Mouse (Mus musculus) heart, embryonic 14.5 days (tissue): Measurements from ENCODE around the gene Zgrf1. TPM values are rescaled to one million over a fixed set of nuclear protein-coding genes. Genes with fewer than 3 reads are reported as not detected.

Experiments
- ATAC-seq: fragments of 200-750 bp; cut with Nextera tagmentation; 2 replicates; pipeline ENCODE4 v1.8.0; 2017; ENCODE audit warnings: low read depth, moderate TSS enrichment; ENCODE audit not compliant: insufficient number of reproducible peaks, insufficient read depth, low FRiP score
- H3K27ac ChIP-seq, 2 experiments: fragments of 200-500 bp in 1 of 2; fragments of 300-500 bp in 1 of 2; sonication (generic) in 1 of 2; replicated peaks in 1 of 2; 2 replicates each; pipeline ENCODE4 v1.5.1; 2012 to 2014; ENCODE audit warnings: low read depth in 2 of 2, low read length in 2 of 2, control low read depth in 1 of 2, mild to moderate bottlenecking in 1 of 2, mixed read lengths in 1 of 2; ENCODE audit not compliant: control insufficient read depth in 1 of 2, insufficient read depth in 1 of 2
- H3K27me3 ChIP-seq: fragments of 300-500 bp; sonication (generic); 2 replicates; pipeline ENCODE4 v1.6.1; 2014; ENCODE audit warnings: mild to moderate bottlenecking, low read length, control low read depth; ENCODE audit not compliant: control insufficient read depth, insufficient read depth
- H3K36me3 ChIP-seq: fragments of 300-500 bp; sonication (generic); 2 replicates; pipeline ENCODE4 v1.6.1; 2014; ENCODE audit warnings: mild to moderate bottlenecking, control low read depth, low read length, mixed read lengths; ENCODE audit not compliant: control insufficient read depth, insufficient read depth
- H3K4me1 ChIP-seq, 2 experiments: fragments of 200-500 bp in 1 of 2; fragments of 300-500 bp in 1 of 2; sonication (generic) in 1 of 2; 2 replicates each; pipeline ENCODE4 v1.6.1; 2012 to 2014; ENCODE audit warnings: low read length in 2 of 2, control low read depth in 1 of 2, mixed read lengths in 1 of 2; ENCODE audit not compliant: control insufficient read depth in 2 of 2, insufficient read depth in 2 of 2
- H3K4me2 ChIP-seq: fragments of 300-500 bp; sonication (generic); 2 replicates; pipeline ENCODE4 v1.6.1; 2014; ENCODE audit warnings: mild to moderate bottlenecking, low read length
- H3K4me3 ChIP-seq, 2 experiments: fragments of 200-500 bp in 1 of 2; fragments of 300-500 bp in 1 of 2; sonication (generic) in 1 of 2; 2 replicates each; pipeline ENCODE4 v1.5.1; 2012 to 2014; ENCODE audit warnings: low read length in 2 of 2, mild to moderate bottlenecking in 2 of 2, control low read depth in 1 of 2, low read depth in 1 of 2, moderate library complexity in 1 of 2; ENCODE audit not compliant: control insufficient read depth in 1 of 2, insufficient read depth in 1 of 2
- H3K9ac ChIP-seq: fragments of 300-500 bp; sonication (generic); 2 replicates; pipeline ENCODE4 v1.6.1; 2014; ENCODE audit warnings: mild to moderate bottlenecking, low read length
- H3K9me3 ChIP-seq: fragments of 300-500 bp; sonication (generic); 2 replicates; pipeline ENCODE4 v1.6.1; 2016; ENCODE audit warnings: low read length, control low read depth; ENCODE audit not compliant: control insufficient read depth
- WGBS: fragments of 180-500 bp; shearing (Covaris S2); extraction: QIAGEN DNeasy Blood & Tissue Kit; methylation state at CpG from one replicate; pipeline ENCODE4 v1.1.7; 2014; 5-methylcytosine and 5-hydroxymethylcytosine counted together
- microRNA counts: library from miRNA; unstranded; fragments of <30 nt; microRNA quantifications from one replicate; lab custom pipeline; 2016
- microRNA-seq: library from miRNA; unstranded; fragments of <30 nt; microRNA quantifications from one replicate; pipeline ENCODE4, GENCODE M21; 2016
- polyA plus RNA-seq: library from polyadenylated mRNA; unstranded; fragments of >200 nt; fragmentation: Nextera tagmentation; extraction: Ambion mirVana; gene quantifications from 2 replicates; pipeline ENCODE4 v1.2.1, GENCODE M21; 2014

Zgrf1 gene
- polyA plus RNA-seq, 1 experiment from 2014 or later, result 8.8 TPM

- Histone ChIP-seq H3K4me3 (no peak overlapping the region), H3K27ac (no peak overlapping the region), H3K4me1 (0 out of 4 replicates have a peak, but pooled peaks cover 0 to 1% of the 10 kb centered on the region in 2 experiments), H3K9me3 (no peaks in the 10 kb centered on the region), H3K4me2 (no peak overlapping the region), H3K27me3 (peaks cover 57% of the 10 kb centered on the region), H3K9ac (no peak overlapping the region), H3K36me3 (no peaks in the 10 kb centered on the region)
- 53% methylated on average over 18 of the region's 18 CpGs for WGBS
- ATAC-seq, result no peak
These were observed 93.0 kb downstream of the Zgrf1 start for GRCm38 (mm10) chr3:127646156-127646825.

GRCm38 (mm10) chr3:127651742-127652653 lies 98.7 kb downstream of the Zgrf1 start:
- no peak for ATAC-seq
- 60% methylated on average over 7 of the region's 7 CpGs for WGBS
- no peak overlapping the region for H3K9ac ChIP-seq

GRCm38 (mm10) chr3:127660712-127661111 lies 107.4 kb downstream of the Zgrf1 start:
- Histone ChIP-seq H3K27ac (no peak overlapping the region), H3K4me2 (no peak overlapping the region), H3K9me3 (no peaks in the 10 kb centered on the region), H3K9ac (no peak overlapping the region), H3K27me3 (no peaks in the 10 kb centered on the region), H3K36me3 (no peaks in the 10 kb centered on the region), H3K4me1 (no peaks in the 10 kb centered on the region), H3K4me3 (no peak overlapping the region)
- ATAC-seq, result no peak
- 76% methylated on average over 7 of the region's 7 CpGs for WGBS

More at GRCm38 (mm10) chr3:127651742-127652653, 98.7 kb downstream of the Zgrf1 start:
- Histone ChIP-seq H3K9me3 (no peaks in the 10 kb centered on the region), H3K4me3 (no peak overlapping the region), H3K27ac (no peak overlapping the region), H3K27me3 (peaks cover under 1% of the 10 kb centered on the region; the same call in 1 of the 2 replicates), H3K36me3 (no peaks in the 10 kb centered on the region), H3K4me1 (no peaks in the 10 kb centered on the region), H3K4me2 (no peak overlapping the region)

GRCm38 (mm10) chr3:127661646-127662531 lies 108.6 kb downstream of the Zgrf1 start:
- WGBS, result 72% methylated on average over 22 of the region's 22 CpGs
- Histone ChIP-seq H3K4me3 (no peak overlapping the region), H3K4me2 (no peak overlapping the region), H3K4me1 (no peaks in the 10 kb centered on the region), H3K9ac (no peak overlapping the region; the same call in 1 of the 2 replicates), H3K27ac (no peak overlapping the region), H3K36me3 (no peaks in the 10 kb centered on the region), H3K9me3 (no peaks in the 10 kb centered on the region), H3K27me3 (no peaks in the 10 kb centered on the region)
- no peak for ATAC-seq

MicroRNA genes within 50 kb of the gene (microRNA counts, 519-probe panel; counts per million panel counts)
- microRNA mmu-miR-302a (lab: Ali Mortazavi, UCI), result 322 counts per million, percentile 70 among the panel's probes with 10 or more counts
- microRNA mmu-miR-302b (lab: Ali Mortazavi, UCI), result 322 counts per million, percentile 70 among the panel's probes with 10 or more counts
- microRNA mmu-miR-302c (lab: Ali Mortazavi, UCI), result 322 counts per million, percentile 70 among the panel's probes with 10 or more counts
- microRNA mmu-miR-302d (lab: Ali Mortazavi, UCI), result 322 counts per million, percentile 70 among the panel's probes with 10 or more counts
- microRNA mmu-miR-367 (lab: Ali Mortazavi, UCI), result 4,095 counts per million, percentile 76 among the panel's probes with 10 or more counts

Small RNA genes lying within 50 kb of the gene (microRNA-seq; reads per million reads assigned to microRNA genes)
- gene Mir302a, result 474 reads per million, percentile 73 among the genes with 10 or more reads in this experiment
- 251 reads per million, percentile 62 among the genes with 10 or more reads in this experiment for gene Mir302b
- 62.6 reads per million, percentile 45 among the genes with 10 or more reads in this experiment for gene Mir302c
- 415 reads per million, percentile 70 among the genes with 10 or more reads in this experiment for gene Mir302d
- not detected for gene Mir367

Other genes with a start within 250 kb of the Zgrf1 start
- gene Ank2, start 54.1 kb upstream of the Zgrf1 start, polyA plus RNA-seq, result 49.4 and 49.5 TPM in 2 replicates
- gene Larp7, start 140 bp upstream of the Zgrf1 start, polyA plus RNA-seq, result 58.0 and 58.2 TPM in 2 replicates
- gene Neurog2, start 79.6 kb downstream of the Zgrf1 start, polyA plus RNA-seq, result not detected in 2 replicates
- gene Alpk1, start 227.0 kb downstream of the Zgrf1 start, polyA plus RNA-seq, result 1.2 and 2.0 TPM in 2 replicates
- 3.6 and 3.8 TPM in 2 replicates for gene Tifa, start 236.3 kb downstream of the Zgrf1 start, polyA plus RNA-seq